Mouse (Mus musculus): ENCODE results near the gene Arl6. TPM values are rescaled to one million over a fixed set of nuclear protein-coding genes. Genes with fewer than 3 reads are reported as not detected.

Gene Arl6
- polyA plus RNA-seq, 1 experiment = 0.93 TPM

- DNase-seq = no peak
- no peaks in the 10 kb centered on the region for H3K27me3 ChIP-seq (ENCODE audit: control insufficient read depth, insufficient read depth, low read length)
- TF ChIP-seq CTCF (IDR thresholded peaks at IDR 0.05; ENCODE audit: borderline replicate concordance, control insufficient read depth, extremely low read depth, insufficient read depth, low read length, poor library complexity) (no peak), POLR2A (IDR thresholded peaks at IDR 0.05; ENCODE audit: control insufficient read depth, extremely low read depth, insufficient read depth, low read length, poor library complexity) (no peak)
- no peak overlapping the region for H3K27ac ChIP-seq (ENCODE audit: control insufficient read depth, insufficient read depth, low read length)
- H3K4me3 ChIP-seq (ENCODE audit: control insufficient read depth, insufficient read depth, low read length) = no peak overlapping the region
- no peaks in the 10 kb centered on the region for H3K36me3 ChIP-seq (ENCODE audit: control insufficient read depth, insufficient read depth, low read length)
- H3K4me1 ChIP-seq (replicated peaks; ENCODE audit: control insufficient read depth, insufficient read depth, low read length) = no peaks in the 10 kb centered on the region
- 83% methylated on average over 6 of the region's 6 CpGs for WGBS
Measured at GRCm38 (mm10) chr16:59590790-59591189, 48.4 kb downstream of the Arl6 start.

- Histone ChIP-seq H3K4me1 (replicated peaks; ENCODE audit: control insufficient read depth, insufficient read depth, low read length) (no peaks in the 10 kb centered on the region), H3K27me3 (ENCODE audit: control insufficient read depth, insufficient read depth, low read length) (no peaks in the 10 kb centered on the region), H3K4me3 (ENCODE audit: control insufficient read depth, insufficient read depth, low read length) (no peak overlapping the region), H3K36me3 (ENCODE audit: control insufficient read depth, insufficient read depth, low read length) (no peaks in the 10 kb centered on the region), H3K27ac (ENCODE audit: control insufficient read depth, insufficient read depth, low read length) (no peak overlapping the region)
- no peak for DNase-seq
- TF ChIP-seq POLR2A (IDR thresholded peaks at IDR 0.05; ENCODE audit: control insufficient read depth, extremely low read depth, insufficient read depth, low read length, poor library complexity) = no peak
- no peak for TF ChIP-seq CTCF (IDR thresholded peaks at IDR 0.05; ENCODE audit: borderline replicate concordance, control insufficient read depth, extremely low read depth, insufficient read depth, low read length, poor library complexity)
- 96% methylated on average over 13 of the region's 13 CpGs for WGBS
Measured at GRCm38 (mm10) chr16:59588351-59589025, 50.7 kb downstream of the Arl6 start.

DNA sequence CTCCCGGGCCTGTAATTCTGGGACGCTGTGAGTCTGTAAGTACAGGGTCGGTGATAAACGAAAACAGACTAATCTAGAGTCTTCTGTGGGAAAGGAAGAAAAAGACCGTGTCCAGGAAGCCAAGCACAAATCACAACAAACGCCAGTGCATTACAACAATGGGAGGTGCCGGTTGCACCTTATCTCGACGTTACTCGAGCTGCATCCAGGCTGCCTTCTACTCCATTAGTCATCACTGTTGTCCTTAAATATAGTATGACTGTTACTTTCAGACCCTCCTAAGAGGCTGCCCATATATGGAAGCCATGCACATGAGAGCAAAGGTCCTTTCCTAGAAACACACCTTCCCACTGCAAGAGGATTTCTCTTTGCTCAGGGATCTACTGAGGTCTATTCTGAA, 51.4 kb downstream of the Arl6 start:
- TF ChIP-seq POLR2A (IDR thresholded peaks at IDR 0.05; ENCODE audit: control insufficient read depth, extremely low read depth, insufficient read depth, low read length, poor library complexity) (no peak), CTCF (IDR thresholded peaks at IDR 0.05; ENCODE audit: borderline replicate concordance, control insufficient read depth, extremely low read depth, insufficient read depth, low read length, poor library complexity) (no peak)
- WGBS = 95% methylated on average over 10 of the region's 10 CpGs

DNA sequence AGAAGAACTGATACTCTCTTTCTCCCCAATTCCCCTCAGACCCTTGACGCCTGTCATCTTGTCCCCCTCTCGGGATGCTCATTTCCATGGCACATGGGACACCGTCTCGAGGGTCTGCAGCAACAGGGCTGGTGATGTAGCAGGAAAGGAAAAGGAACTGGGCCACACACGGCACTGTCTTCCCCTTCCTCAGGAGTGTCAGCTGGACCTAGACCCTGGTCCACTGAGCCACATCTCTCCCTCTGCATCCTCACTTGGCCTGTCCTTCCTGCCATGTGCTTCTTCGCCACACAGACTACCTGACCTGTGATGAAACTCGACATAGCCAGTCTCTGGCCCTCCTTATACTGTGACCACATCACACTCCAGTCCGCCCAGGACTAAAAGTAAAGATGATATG, 52.3 kb downstream of the Arl6 start:
- H3K27ac ChIP-seq (ENCODE audit: control insufficient read depth, insufficient read depth, low read length) = no peak overlapping the region
- H3K4me3 ChIP-seq (ENCODE audit: control insufficient read depth, insufficient read depth, low read length) = no peak overlapping the region
- TF ChIP-seq CTCF (IDR thresholded peaks at IDR 0.05; ENCODE audit: borderline replicate concordance, control insufficient read depth, extremely low read depth, insufficient read depth, low read length, poor library complexity) = no peak
- no peak for TF ChIP-seq POLR2A (IDR thresholded peaks at IDR 0.05; ENCODE audit: control insufficient read depth, extremely low read depth, insufficient read depth, low read length, poor library complexity)
- WGBS = 94% methylated on average over 8 of the region's 8 CpGs
- no peaks in the 10 kb centered on the region for H3K27me3 ChIP-seq (ENCODE audit: control insufficient read depth, insufficient read depth, low read length)
- H3K4me1 ChIP-seq (replicated peaks; ENCODE audit: control insufficient read depth, insufficient read depth, low read length) = no peaks in the 10 kb centered on the region
- no peak for DNase-seq
- no peaks in the 10 kb centered on the region for H3K36me3 ChIP-seq (ENCODE audit: control insufficient read depth, insufficient read depth, low read length)

More for the DNA sequence above, 51.4 kb downstream of the Arl6 start:
- H3K4me3 ChIP-seq (ENCODE audit: control insufficient read depth, insufficient read depth, low read length) = no peak overlapping the region
- no peaks in the 10 kb centered on the region for H3K27me3 ChIP-seq (ENCODE audit: control insufficient read depth, insufficient read depth, low read length)
- H3K27ac ChIP-seq (ENCODE audit: control insufficient read depth, insufficient read depth, low read length) = no peak overlapping the region
- H3K4me1 ChIP-seq (replicated peaks; ENCODE audit: control insufficient read depth, insufficient read depth, low read length) = no peaks in the 10 kb centered on the region
- DNase-seq = no peak
- H3K36me3 ChIP-seq (ENCODE audit: control insufficient read depth, insufficient read depth, low read length) = no peaks in the 10 kb centered on the region

- H3K4me3 ChIP-seq (ENCODE audit: control insufficient read depth, insufficient read depth, low read length) = no peak overlapping the region
Measured at GRCm38 (mm10) chr16:59586276-59586675, 52.9 kb downstream of the Arl6 start.

DNA sequence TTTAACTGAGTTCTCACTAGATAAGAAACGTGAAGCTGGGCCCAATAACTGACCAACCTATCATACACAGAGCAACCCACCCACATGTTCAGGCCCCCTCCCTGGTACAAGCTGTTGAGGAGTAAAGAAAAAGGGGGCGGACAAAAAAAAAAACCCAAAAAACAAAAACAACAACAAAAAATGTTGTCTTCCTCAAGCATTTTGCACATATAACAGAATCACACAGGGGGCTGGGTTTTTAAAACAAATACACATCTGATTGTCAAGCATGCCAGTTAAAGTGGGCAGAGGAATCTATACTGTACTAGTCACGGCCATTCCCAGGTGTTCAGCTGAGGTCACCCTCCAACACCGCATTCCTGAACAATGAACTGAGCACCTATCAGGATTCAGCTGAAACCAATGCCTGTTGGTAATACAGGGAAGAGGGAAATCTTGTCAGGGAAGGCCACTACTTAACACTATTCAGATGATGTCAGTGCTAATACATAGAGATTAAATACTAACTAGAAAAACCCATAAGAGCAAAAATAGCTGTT, 53.4 kb downstream of the Arl6 start:
- Histone ChIP-seq H3K4me1 (replicated peaks; ENCODE audit: control insufficient read depth, insufficient read depth, low read length) (no peaks in the 10 kb centered on the region), H3K36me3 (ENCODE audit: control insufficient read depth, insufficient read depth, low read length) (no peaks in the 10 kb centered on the region), H3K27ac (ENCODE audit: control insufficient read depth, insufficient read depth, low read length) (no peak overlapping the region), H3K27me3 (ENCODE audit: control insufficient read depth, insufficient read depth, low read length) (no peaks in the 10 kb centered on the region), H3K4me3 (ENCODE audit: control insufficient read depth, insufficient read depth, low read length) (no peak overlapping the region)
- 95% methylated on average over 4 of the region's 4 CpGs for WGBS
- DNase-seq = no peak
- TF ChIP-seq CTCF (IDR thresholded peaks at IDR 0.05; ENCODE audit: borderline replicate concordance, control insufficient read depth, extremely low read depth, insufficient read depth, low read length, poor library complexity) (no peak), POLR2A (IDR thresholded peaks at IDR 0.05; ENCODE audit: control insufficient read depth, extremely low read depth, insufficient read depth, low read length, poor library complexity) (no peak)

More at GRCm38 (mm10) chr16:59586276-59586675, 52.9 kb downstream of the Arl6 start:
- no peaks in the 10 kb centered on the region for H3K36me3 ChIP-seq (ENCODE audit: control insufficient read depth, insufficient read depth, low read length)
- TF ChIP-seq CTCF (IDR thresholded peaks at IDR 0.05; ENCODE audit: borderline replicate concordance, control insufficient read depth, extremely low read depth, insufficient read depth, low read length, poor library complexity) (no peak), POLR2A (IDR thresholded peaks at IDR 0.05; ENCODE audit: control insufficient read depth, extremely low read depth, insufficient read depth, low read length, poor library complexity) (no peak)
- H3K27me3 ChIP-seq (ENCODE audit: control insufficient read depth, insufficient read depth, low read length) = no peaks in the 10 kb centered on the region
- DNase-seq = no peak
- no peaks in the 10 kb centered on the region for H3K4me1 ChIP-seq (replicated peaks; ENCODE audit: control insufficient read depth, insufficient read depth, low read length)
- no peak overlapping the region for H3K27ac ChIP-seq (ENCODE audit: control insufficient read depth, insufficient read depth, low read length)
- 66% methylated on average over 6 of the region's 6 CpGs for WGBS
